Mouse (Mus musculus) embryonic facial prominence, embryonic 10.5 days (tissue): Measurements from ENCODE around the gene Gabpb2. TPM values are rescaled to one million over a fixed set of nuclear protein-coding genes. Genes with fewer than 3 reads are reported as not detected.
"Not testable (repeated sequence)": the region's sequence is repeated elsewhere in the genome, so short reads cannot be mapped to it uniquely, and the experiment has no call there.

Source experiments
- DNase-seq: peaks from one replicate; pipeline ENCODE4 v3.0.0-alpha.2; 2017; ENCODE audit warnings: low spot score
- H3K27ac ChIP-seq: fragments of 300-500 bp; sonication (generic); replicated peaks from 2 replicates; pipeline ENCODE4 v1.5.1; 2016; ENCODE audit warnings: mild to moderate bottlenecking
- H3K27me3 ChIP-seq: fragments of 300-500 bp; sonication (generic); replicated peaks from 2 replicates; pipeline ENCODE4 v1.6.1; 2016; ENCODE audit warnings: low read depth, mild to moderate bottlenecking; ENCODE audit not compliant: poor library complexity, severe bottlenecking
- H3K36me3 ChIP-seq: fragments of 300-500 bp; sonication (generic); replicated peaks from 2 replicates; pipeline ENCODE4 v1.6.1; 2016; ENCODE audit warnings: mild to moderate bottlenecking, moderate library complexity
- H3K4me1 ChIP-seq: fragments of 300-500 bp; sonication (generic); 2 replicates; pipeline ENCODE4 v1.6.1; 2016
- H3K4me3 ChIP-seq: fragments of 300-500 bp; sonication (generic); 2 replicates; pipeline ENCODE4 v1.5.1; 2016; ENCODE audit warnings: mild to moderate bottlenecking, moderate library complexity
- H3K9me3 ChIP-seq: fragments of 300-500 bp; sonication (generic); 2 replicates; pipeline ENCODE4 v1.6.1; 2016; ENCODE audit warnings: mild to moderate bottlenecking
- WGBS: fragments of 180-500 bp; shearing (Covaris S2); methylation state at CpG from one replicate; pipeline ENCODE4 v1.1.7; 2016; 5-methylcytosine and 5-hydroxymethylcytosine counted together
- polyA plus RNA-seq: library from polyadenylated mRNA; unstranded; fragments of >200 nt; fragmentation: Nextera tagmentation; extraction: Ambion mirVana; gene quantifications from 2 replicates; pipeline ENCODE4 v1.2.1, GENCODE M21; 2016

The Gabpb2 gene
- polyA plus RNA-seq, 1 experiment from 2014 or later, result 12.5 TPM

- no peaks in the 10 kb centered on the region; the same call in 1 of the 2 replicates for H3K9me3 ChIP-seq
- H3K4me1 ChIP-seq, result peaks cover 53% of the 10 kb centered on the region
- WGBS, result 2% methylated on average over 13 of the region's 13 CpGs
Measured at GRCm38 (mm10) chr3:95229781-95230494, 12.2 kb upstream of the Gabpb2 start.

GRCm38 (mm10) chr3:95228894-95229780 is 11.4 kb upstream of the Gabpb2 start:
- under 1% methylated on average over 43 of the region's 43 CpGs for WGBS
- Histone ChIP-seq H3K9me3 (no peaks in the 10 kb centered on the region; the same call in 1 of the 2 replicates), H3K4me1 (peaks cover 55% of the 10 kb centered on the region), H3K27me3 (no peaks in the 10 kb centered on the region), H3K36me3 (peaks cover 54% of the 10 kb centered on the region), H3K4me3 (peak overlapping the region; percentile 97), H3K27ac (peak overlapping the region; percentile 96)
- DNase-seq, result peak; percentile 77

More at GRCm38 (mm10) chr3:95229781-95230494, 12.2 kb upstream of the Gabpb2 start:
- peaks cover 54% of the 10 kb centered on the region for H3K36me3 ChIP-seq
- DNase-seq, result peak; percentile 62
- peak overlapping the region; percentile 97 for H3K4me3 ChIP-seq
- no peaks in the 10 kb centered on the region for H3K27me3 ChIP-seq
- peak overlapping the region; percentile 96 for H3K27ac ChIP-seq

GRCm38 (mm10) chr3:95228148-95228893 is 10.6 kb upstream of the Gabpb2 start, which contains the start of gene Cdc42se1:
Cdc42se1 (plus strand) TSS chr3:95228732.
- DNase-seq, result peak; percentile 92
- Histone ChIP-seq H3K36me3 (peaks cover 54% of the 10 kb centered on the region), H3K27me3 (no peaks in the 10 kb centered on the region), H3K4me1 (peaks cover 56% of the 10 kb centered on the region), H3K9me3 (no peaks in the 10 kb centered on the region; the same call in 1 of the 2 replicates), H3K4me3 (peak within 1 kb of the TSS; percentile 97), H3K27ac (peak within 1 kb of the TSS; percentile 96)
- under 1% methylated on average over 64 of the region's 64 CpGs for WGBS

GRCm38 (mm10) chr3:95227214-95227613 is 9.5 kb upstream of the Gabpb2 start:
- H3K4me1 ChIP-seq, result peaks cover 56% of the 10 kb centered on the region
- WGBS, result 25% methylated on average over 1 of the region's 1 CpGs
- no peaks in the 10 kb centered on the region; the same call in 1 of the 2 replicates for H3K9me3 ChIP-seq
- no peak for DNase-seq
- peak overlapping the region; percentile 97 for H3K4me3 ChIP-seq
- H3K36me3 ChIP-seq, result peaks cover 54% of the 10 kb centered on the region
- no peaks in the 10 kb centered on the region for H3K27me3 ChIP-seq
- peak overlapping the region; percentile 96 for H3K27ac ChIP-seq

GRCm38 (mm10) chr3:95224295-95224694 is 6.6 kb upstream of the Gabpb2 start:
- 35% methylated on average over 6 of the region's 6 CpGs for WGBS
- Histone ChIP-seq H3K36me3 (peaks cover 68% of the 10 kb centered on the region), H3K27me3 (no peaks in the 10 kb centered on the region), H3K4me1 (peaks cover 28% of the 10 kb centered on the region), H3K9me3 (no peaks in the 10 kb centered on the region; the same call in 1 of the 2 replicates), H3K27ac (no peak overlapping the region), H3K4me3 (peak overlapping the region; percentile 19; the same call in 1 of the 2 replicates)
- DNase-seq, result peak; percentile 60

GRCm38 (mm10) chr3:95223041-95223440 is 5.3 kb upstream of the Gabpb2 start:
- Histone ChIP-seq H3K4me1 (peaks cover 30% of the 10 kb centered on the region), H3K36me3 (peaks cover 79% of the 10 kb centered on the region)

GRCm38 (mm10) chr3:95218466-95219137 is 886 bp upstream of the Gabpb2 start:
- WGBS, result 80% methylated on average over 6 of the region's 6 CpGs
- H3K27me3 ChIP-seq, result no peaks in the 10 kb centered on the region
- peaks cover 79% of the 10 kb centered on the region for H3K36me3 ChIP-seq
- H3K4me3 ChIP-seq, result peak overlapping the region; percentile 80
- peaks cover 16% of the 10 kb centered on the region for H3K4me1 ChIP-seq
- peak overlapping the region; percentile 99 for H3K27ac ChIP-seq
- no peaks in the 10 kb centered on the region for H3K9me3 ChIP-seq
- no peak for DNase-seq

More at GRCm38 (mm10) chr3:95223041-95223440, 5.3 kb upstream of the Gabpb2 start:
- no peak for DNase-seq
- 90% methylated on average over 2 of the region's 2 CpGs for WGBS
- Histone ChIP-seq H3K9me3 (no peaks in the 10 kb centered on the region; the same call in 1 of the 2 replicates), H3K27me3 (no peaks in the 10 kb centered on the region), H3K4me3 (no peak overlapping the region), H3K27ac (no peak overlapping the region)

GRCm38 (mm10) chr3:95216655-95217254 is 961 bp downstream of the Gabpb2 start:
- WGBS, result 28% methylated on average over 4 of the region's 4 CpGs

GRCm38 (mm10) chr3:95213609-95213975 is 4.1 kb downstream of the Gabpb2 start:
- Histone ChIP-seq H3K4me3 (no peak overlapping the region), H3K4me1 (peaks cover 16% of the 10 kb centered on the region), H3K27me3 (no peaks in the 10 kb centered on the region), H3K36me3 (peaks cover 69% of the 10 kb centered on the region), H3K27ac (no peak overlapping the region), H3K9me3 (no peaks in the 10 kb centered on the region)
- WGBS, result 98% methylated on average over 1 of the region's 1 CpGs
- DNase-seq, result no peak

More at GRCm38 (mm10) chr3:95216655-95217254, 961 bp downstream of the Gabpb2 start:
- Histone ChIP-seq H3K9me3 (no peaks in the 10 kb centered on the region), H3K4me1 (peaks cover 16% of the 10 kb centered on the region), H3K4me3 (peak overlapping the region; percentile 80), H3K27me3 (no peaks in the 10 kb centered on the region), H3K27ac (peak overlapping the region; percentile 99), H3K36me3 (peaks cover 73% of the 10 kb centered on the region)
- no peak for DNase-seq

- not testable (repeated sequence) for H3K4me3 ChIP-seq, H3K9me3 ChIP-seq, H3K27me3 ChIP-seq, H3K27ac ChIP-seq, DNase-seq
- peaks cover 71% of the 10 kb centered on the region for H3K36me3 ChIP-seq
- 90% methylated on average over 10 of the region's 10 CpGs for WGBS
- H3K4me1 ChIP-seq, result peaks cover 12% of the 10 kb centered on the region
Measured at GRCm38 (mm10) chr3:95212889-95213608, 4.7 kb downstream of the Gabpb2 start.

GRCm38 (mm10) chr3:95210585-95210984 is 7.1 kb downstream of the Gabpb2 start:
- H3K27ac ChIP-seq, result no peak overlapping the region
- no peaks in the 10 kb centered on the region for H3K27me3 ChIP-seq
- DNase-seq, result no peak
- no peak overlapping the region for H3K4me3 ChIP-seq
- WGBS, result 84% methylated on average over 2 of the region's 2 CpGs
- H3K4me1 ChIP-seq, result no peaks in the 10 kb centered on the region
- H3K36me3 ChIP-seq, result peaks cover 87% of the 10 kb centered on the region
- no peaks in the 10 kb centered on the region for H3K9me3 ChIP-seq
